Mouse (Mus musculus): ENCODE measurements around the gene Sfmbt1. TPM values are rescaled to one million over a fixed set of nuclear protein-coding genes. Genes with fewer than 3 reads are reported as not detected.

Gene Sfmbt1
- polyA plus RNA-seq, 1 experiment from 2014 or later: 16.9 TPM

DNA sequence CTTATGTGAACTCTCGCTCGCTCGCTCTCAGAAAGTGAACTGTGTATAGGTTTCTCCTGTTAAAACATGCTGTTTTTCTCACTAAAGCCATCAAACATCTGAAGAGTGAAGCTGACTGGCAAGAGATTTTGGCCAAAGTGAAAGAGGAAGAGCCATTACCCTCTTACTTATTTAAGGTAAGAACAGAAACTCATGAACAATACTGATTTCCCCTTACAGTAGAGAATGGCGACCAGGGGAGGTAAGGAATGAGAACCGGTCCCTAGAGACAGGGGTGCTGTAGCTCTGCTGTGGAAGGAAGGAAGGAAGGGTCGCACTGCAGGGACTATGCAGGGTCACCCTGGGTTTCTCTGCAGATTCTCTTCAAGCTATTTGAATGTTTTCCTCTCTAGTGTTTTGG is 70.0 kb downstream of the Sfmbt1 start:
- Histone ChIP-seq H3K4me3 (no peak overlapping the region), H3K9ac (no peak overlapping the region), H3K9me3 (no peaks in the 10 kb centered on the region), H3K36me3 (peaks cover 24% of the 10 kb centered on the region), H3K4me1 (replicated peaks) (no peaks in the 10 kb centered on the region), H3K4me2 (no peak overlapping the region), H3K27me3 (no peaks in the 10 kb centered on the region), H3K27ac (replicated peaks) (no peak overlapping the region)
- 98% methylated on average over 6 of the region's 6 CpGs for WGBS
- no peak for ATAC-seq (ENCODE audit: low FRiP score, low read depth)

DNA sequence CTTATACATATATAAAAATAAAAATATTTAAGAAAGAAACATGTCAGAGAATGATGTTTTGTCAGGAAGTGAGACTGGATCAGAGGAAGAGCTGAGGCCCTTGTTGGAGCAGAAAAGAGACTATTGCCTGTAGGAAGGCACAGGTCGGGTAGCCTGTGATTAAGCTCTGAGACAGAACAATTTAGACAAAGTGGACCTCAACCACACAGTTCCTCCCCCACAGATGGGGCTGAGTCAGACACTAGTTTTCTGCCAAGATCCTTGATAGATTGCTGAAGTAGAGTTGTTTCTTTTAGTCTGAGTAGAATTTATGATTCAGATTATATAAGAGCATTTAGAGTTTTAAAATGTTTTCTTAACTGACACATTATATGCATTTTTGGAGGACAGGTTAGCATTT is 74.8 kb downstream of the Sfmbt1 start:
- H3K4me2 ChIP-seq: no peak overlapping the region
- no peaks in the 10 kb centered on the region for H3K4me1 ChIP-seq (replicated peaks)
- H3K4me3 ChIP-seq: no peak overlapping the region
- no peaks in the 10 kb centered on the region for H3K27me3 ChIP-seq
- 66% methylated on average over 1 of the region's 1 CpGs for WGBS
- peaks cover 26% of the 10 kb centered on the region for H3K36me3 ChIP-seq
- no peak overlapping the region for H3K9ac ChIP-seq
- H3K27ac ChIP-seq (replicated peaks): no peak overlapping the region
- no peaks in the 10 kb centered on the region for H3K9me3 ChIP-seq
- ATAC-seq (ENCODE audit: low FRiP score, low read depth): no peak

DNA sequence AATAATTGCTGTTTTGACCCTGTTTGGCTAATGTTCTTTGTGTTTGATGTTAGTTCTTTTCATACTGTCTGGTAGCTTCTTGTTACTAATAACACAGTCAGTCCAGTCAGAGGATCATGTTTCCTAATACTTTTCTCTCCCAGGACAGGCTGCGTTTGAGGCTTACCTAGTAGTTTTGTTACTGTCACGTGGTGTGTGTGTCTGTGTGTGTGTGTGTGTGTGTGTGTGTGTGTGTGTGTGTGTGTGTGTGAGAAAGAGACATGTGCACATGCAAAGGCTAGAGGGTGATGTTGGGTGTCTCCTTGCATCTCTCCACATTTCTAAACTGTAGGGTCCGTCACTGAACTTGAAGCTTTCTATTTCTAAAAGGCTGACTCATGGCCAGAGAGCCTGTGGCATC is 78.2 kb downstream of the Sfmbt1 start:
- peaks cover 8% of the 10 kb centered on the region for H3K36me3 ChIP-seq
- WGBS: 93% methylated on average over 3 of the region's 3 CpGs
- no peak overlapping the region for H3K4me3 ChIP-seq
- H3K27me3 ChIP-seq: no peaks in the 10 kb centered on the region
- H3K9me3 ChIP-seq: no peaks in the 10 kb centered on the region
- H3K27ac ChIP-seq (replicated peaks): no peak overlapping the region
- no peak for ATAC-seq (ENCODE audit: low FRiP score, low read depth)
- H3K9ac ChIP-seq: no peak overlapping the region
- H3K4me2 ChIP-seq: no peak overlapping the region
- H3K4me1 ChIP-seq (replicated peaks): no peaks in the 10 kb centered on the region

GRCm38 (mm10) chr14:30801756-30802155 is 87.1 kb downstream of the Sfmbt1 start:
- WGBS: 98% methylated on average over 2 of the region's 2 CpGs
- Histone ChIP-seq H3K9ac (no peak overlapping the region), H3K36me3 (peaks cover 24% of the 10 kb centered on the region), H3K27ac (replicated peaks) (no peak overlapping the region), H3K9me3 (no peaks in the 10 kb centered on the region), H3K4me1 (replicated peaks) (no peaks in the 10 kb centered on the region), H3K4me2 (no peak overlapping the region), H3K27me3 (no peaks in the 10 kb centered on the region), H3K4me3 (no peak overlapping the region)
- ATAC-seq (ENCODE audit: low FRiP score, low read depth): no peak

DNA sequence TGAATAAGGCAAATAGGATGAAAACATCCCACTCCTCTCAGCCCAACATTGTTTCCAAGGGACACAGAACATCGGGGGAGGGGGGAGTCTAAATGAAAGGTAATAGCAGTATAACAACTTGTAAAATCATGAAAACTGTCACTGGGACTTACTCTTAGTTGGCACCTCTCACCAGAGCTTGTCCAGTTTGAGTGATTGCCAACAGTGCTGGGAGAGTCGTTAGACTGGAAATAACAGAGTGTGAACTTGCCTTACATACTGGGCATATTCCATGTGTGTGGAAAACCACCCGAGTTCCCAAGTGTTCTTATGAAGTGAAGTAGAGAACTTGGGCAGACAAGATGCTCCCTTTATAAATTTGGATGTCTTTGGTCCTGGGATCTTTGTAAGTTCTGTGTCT is 106.5 kb downstream of the Sfmbt1 start:
- H3K4me3 ChIP-seq: no peak overlapping the region
- H3K27ac ChIP-seq (replicated peaks): no peak overlapping the region
- no peaks in the 10 kb centered on the region for H3K9me3 ChIP-seq
- H3K4me2 ChIP-seq: no peak overlapping the region
- peaks cover 19% of the 10 kb centered on the region for H3K36me3 ChIP-seq
- H3K9ac ChIP-seq: no peak overlapping the region
- WGBS: 83% methylated on average over 3 of the region's 3 CpGs
- peaks cover 5% of the 10 kb centered on the region for H3K4me1 ChIP-seq (replicated peaks)
- no peak for ATAC-seq (ENCODE audit: low FRiP score, low read depth)
- no peaks in the 10 kb centered on the region for H3K27me3 ChIP-seq

- Histone ChIP-seq H3K4me2 (no peak overlapping the region), H3K9me3 (no peaks in the 10 kb centered on the region), H3K4me3 (no peak overlapping the region), H3K4me1 (replicated peaks) (peaks cover 30% of the 10 kb centered on the region), H3K9ac (no peak overlapping the region), H3K27me3 (no peaks in the 10 kb centered on the region), H3K36me3 (peaks cover 4% of the 10 kb centered on the region; the same call in 1 of the 2 replicates), H3K27ac (replicated peaks) (no peak overlapping the region)
- no peak for ATAC-seq (ENCODE audit: low FRiP score, low read depth)
- WGBS: 74% methylated on average over 6 of the region's 6 CpGs
Measured at GRCm38 (mm10) chr14:30824456-30824995, 109.9 kb downstream of the Sfmbt1 start.

- Histone ChIP-seq H3K27me3 (no peaks in the 10 kb centered on the region), H3K27ac (replicated peaks) (no peak overlapping the region), H3K4me3 (peak overlapping the region; percentile 86), H3K9me3 (no peaks in the 10 kb centered on the region), H3K4me2 (peak overlapping the region; percentile 79), H3K4me1 (replicated peaks) (peaks cover 30% of the 10 kb centered on the region), H3K9ac (peak overlapping the region; percentile 80; the same call in 1 of the 2 replicates), H3K36me3 (no peaks in the 10 kb centered on the region)
- peak; percentile 47; the same call in 1 of the 2 replicates for ATAC-seq (ENCODE audit: low FRiP score, low read depth)
- WGBS: 35% methylated on average over 5 of the region's 5 CpGs
Measured at GRCm38 (mm10) chr14:30825021-30825475, 110.4 kb downstream of the Sfmbt1 start.

DNA sequence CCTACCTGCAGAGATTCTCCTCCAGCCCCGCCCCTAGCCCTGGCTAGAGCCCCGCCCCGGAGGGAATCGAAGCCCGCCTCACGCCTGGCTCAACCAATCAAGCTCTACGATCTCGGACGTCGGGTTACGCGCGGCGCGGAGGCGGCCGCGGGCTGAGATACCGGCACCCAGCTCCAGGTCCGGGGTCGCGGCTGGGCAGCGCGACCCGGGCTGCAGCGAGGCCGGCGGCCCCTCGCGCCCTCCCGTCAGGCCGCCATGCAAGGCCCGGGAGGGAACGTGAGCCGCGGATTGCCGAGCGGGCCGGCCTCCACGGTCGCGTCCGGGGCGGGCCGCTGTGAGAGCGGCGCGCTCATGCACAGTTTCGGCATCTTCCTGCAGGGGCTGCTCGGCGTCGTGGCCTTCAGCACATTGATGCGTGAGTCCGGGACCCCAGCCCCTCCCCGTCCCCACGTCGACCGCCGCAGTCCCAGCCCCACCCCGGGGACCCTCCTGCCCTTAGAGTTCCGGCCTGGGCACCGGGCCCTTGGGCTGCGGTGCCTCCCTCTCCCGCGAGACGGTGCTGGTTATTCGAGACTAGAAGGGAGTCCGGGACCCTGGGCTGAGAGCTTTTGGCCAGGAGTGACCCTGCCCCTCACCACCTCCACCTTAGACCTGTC is 111.0 kb downstream of the Sfmbt1 start, which contains the start of gene Tmem110:
Tmem110 (plus strand) TSS at position 115 of the 656 bp plus-strand sequence.
- Histone ChIP-seq H3K4me1 (replicated peaks) (peaks cover 30% of the 10 kb centered on the region), H3K4me3 (peak within 1 kb of the TSS; percentile 86), H3K9me3 (no peaks in the 10 kb centered on the region), H3K36me3 (no peaks in the 10 kb centered on the region), H3K9ac (peak within 1 kb of the TSS; percentile 80), H3K27ac (replicated peaks) (peak within 1 kb of the TSS; percentile 75), H3K4me2 (peak within 1 kb of the TSS; percentile 79), H3K27me3 (no peaks in the 10 kb centered on the region)
- under 1% methylated on average over 67 of the region's 68 CpGs for WGBS
- ATAC-seq (ENCODE audit: low FRiP score, low read depth): peak; percentile 98

DNA sequence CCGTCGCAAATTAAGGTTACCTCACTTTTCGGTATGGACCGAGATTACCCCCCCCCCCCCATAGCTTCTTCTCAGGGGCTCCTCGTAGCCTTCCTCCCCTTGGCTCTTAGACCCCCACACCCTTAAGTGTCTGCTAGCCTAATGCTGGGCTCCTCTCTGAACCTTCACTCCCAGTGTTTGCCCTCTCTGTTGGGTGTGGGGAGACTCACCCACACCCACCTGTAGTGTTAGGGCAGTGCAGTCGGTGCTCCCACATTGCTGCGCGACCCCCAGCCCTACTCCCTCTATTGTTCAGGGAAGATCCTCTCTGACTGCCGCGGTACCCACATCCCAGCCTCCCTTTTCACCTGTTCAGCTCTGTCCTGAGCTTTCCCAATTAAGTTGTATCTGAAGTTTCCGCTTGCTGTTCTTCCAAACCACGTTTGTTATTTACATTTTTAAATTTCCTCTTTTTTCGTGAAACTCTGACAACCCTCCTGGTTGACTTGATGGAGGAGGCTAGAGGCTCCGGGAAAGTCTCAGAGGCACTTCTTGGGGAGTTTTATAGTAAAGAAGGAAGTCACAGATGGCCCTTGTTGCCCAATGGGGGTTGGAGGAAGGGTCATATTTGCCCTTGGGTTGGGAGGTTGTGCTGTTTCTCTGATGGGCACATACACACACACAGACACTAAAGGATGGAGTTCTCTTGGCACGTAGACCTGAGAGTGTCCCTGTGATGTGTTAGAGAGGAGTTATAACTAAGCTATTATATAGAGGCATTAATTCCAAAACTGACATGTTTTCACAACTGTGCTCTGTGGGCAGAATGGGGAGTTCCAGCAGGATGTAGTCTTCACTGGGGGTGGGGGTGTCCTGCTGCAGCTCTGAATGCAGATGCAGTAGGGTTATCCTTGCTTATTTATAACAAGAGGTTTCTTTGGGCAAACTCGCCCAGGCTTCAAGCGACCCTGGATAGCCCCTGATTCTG is 111.8 kb downstream of the Sfmbt1 start:
- peak overlapping the region; percentile 80 for H3K9ac ChIP-seq
- H3K27me3 ChIP-seq: no peaks in the 10 kb centered on the region
- H3K27ac ChIP-seq (replicated peaks): no peak overlapping the region
- 0 out of 2 replicates have a peak, but pooled peaks have one; percentile 4 for ATAC-seq (ENCODE audit: low FRiP score, low read depth)
- no peaks in the 10 kb centered on the region for H3K36me3 ChIP-seq
- peak overlapping the region; percentile 79 for H3K4me2 ChIP-seq
- H3K4me3 ChIP-seq: peak overlapping the region; percentile 86
- peaks cover 30% of the 10 kb centered on the region for H3K4me1 ChIP-seq (replicated peaks)
- 19% methylated on average over 17 of the region's 17 CpGs for WGBS
- no peaks in the 10 kb centered on the region for H3K9me3 ChIP-seq

DNA sequence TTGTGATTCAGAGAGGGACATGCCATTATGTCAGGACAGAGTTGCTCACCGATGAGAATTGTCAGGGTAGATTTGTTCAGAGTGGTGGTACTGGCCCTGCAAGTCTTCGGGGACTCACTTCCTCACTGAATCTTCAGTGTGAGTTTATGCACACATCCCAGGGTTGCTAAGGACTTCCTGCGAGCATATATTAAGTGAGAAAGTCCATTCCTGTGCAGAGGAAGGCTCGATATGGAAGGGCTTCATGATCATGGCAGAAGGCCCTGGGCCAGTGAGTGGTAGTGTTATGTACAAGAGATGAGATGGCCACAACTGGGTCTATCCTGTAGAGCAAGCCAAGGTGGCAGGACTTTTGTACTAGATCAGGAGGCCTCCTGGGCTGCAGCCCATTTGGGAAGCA is 112.8 kb downstream of the Sfmbt1 start:
- no peak overlapping the region for H3K4me3 ChIP-seq
- no peaks in the 10 kb centered on the region for H3K36me3 ChIP-seq
- no peak overlapping the region for H3K9ac ChIP-seq
- H3K27me3 ChIP-seq: no peaks in the 10 kb centered on the region
- WGBS: 77% methylated on average over 4 of the region's 4 CpGs
- H3K27ac ChIP-seq (replicated peaks): no peak overlapping the region
- H3K4me2 ChIP-seq: no peak overlapping the region; the same call in 1 of the 2 replicates
- H3K9me3 ChIP-seq: no peaks in the 10 kb centered on the region
- ATAC-seq (ENCODE audit: low FRiP score, low read depth): no peak
- peaks cover 30% of the 10 kb centered on the region for H3K4me1 ChIP-seq (replicated peaks)

GRCm38 (mm10) chr14:30828077-30828476 is 113.4 kb downstream of the Sfmbt1 start:
- 89% methylated on average over 4 of the region's 4 CpGs for WGBS
- H3K27ac ChIP-seq (replicated peaks): no peak overlapping the region
- H3K4me3 ChIP-seq: no peak overlapping the region
- H3K9ac ChIP-seq: no peak overlapping the region
- no peaks in the 10 kb centered on the region for H3K27me3 ChIP-seq
- peaks cover 30% of the 10 kb centered on the region for H3K4me1 ChIP-seq (replicated peaks)
- no peaks in the 10 kb centered on the region for H3K36me3 ChIP-seq
- no peaks in the 10 kb centered on the region for H3K9me3 ChIP-seq
- H3K4me2 ChIP-seq: no peak overlapping the region
- no peak for ATAC-seq (ENCODE audit: low FRiP score, low read depth)

All from hindbrain, embryonic 15.5 days (tissue).